Mouse (Mus musculus) megakaryocyte, embryonic 14.5 days (primary cell): ENCODE results near the gene Cad. TPM values are rescaled to one million over a fixed set of nuclear protein-coding genes. Genes with fewer than 3 reads are reported as not detected.
"Not testable (repeated sequence)": the region's sequence is repeated elsewhere in the genome, so short reads cannot be mapped to it uniquely, and the experiment has no call there.

Experiments
- H3K27me3 ChIP-seq: replicated peaks from 2 replicates; pipeline ENCODE3; 2012; ENCODE audit warnings: inconsistent platforms
- H3K36me3 ChIP-seq: replicated peaks from 2 replicates; pipeline ENCODE3; 2012; ENCODE audit warnings: low read length, inconsistent platforms, mixed read lengths
- H3K4me1 ChIP-seq: 2 replicates; pipeline ENCODE4 v1.6.1; 2012; ENCODE audit warnings: inconsistent platforms
- H3K4me3 ChIP-seq: replicated peaks from 2 replicates; pipeline ENCODE3; 2012; ENCODE audit warnings: moderate library complexity, mild to moderate bottlenecking, inconsistent platforms
- H3K9me3 ChIP-seq: 2 replicates; pipeline ENCODE4 v1.6.1; 2012; ENCODE audit warnings: inconsistent platforms
- FLI1 ChIP-seq: IDR thresholded peaks from 2 replicates; pipeline ENCODE4 v1.6.1; 2012; ENCODE audit warnings: low read length, inconsistent platforms, mixed read lengths
- GATA1 ChIP-seq: IDR thresholded peaks from 3 replicates; pipeline ENCODE4 v1.6.1; 2012; ENCODE audit warnings: mixed read lengths, low read length, inconsistent platforms, borderline replicate concordance
- polyA plus RNA-seq: library from polyadenylated mRNA; stranded (reverse); fragments of >175 nt; gene quantifications from 2 replicates; pipeline ENCODE4 v1.2.3, GENCODE M21; 2012; ENCODE audit warnings: low replicate concordance; ENCODE audit not compliant: insufficient read depth

Gene Cad
- 218 and 333 TPM in 2 replicates for polyA plus RNA-seq

GRCm38 (mm10) chr5:31054261-31055215 is at the start of gene Cad:
Cad (plus strand) TSS chr5:31054780.
- no peaks in the 10 kb centered on the region for H3K9me3 ChIP-seq
- peaks cover 46% of the 10 kb centered on the region for H3K4me1 ChIP-seq
- TF ChIP-seq GATA1 (no peak), FLI1 (no peak)

DNA sequence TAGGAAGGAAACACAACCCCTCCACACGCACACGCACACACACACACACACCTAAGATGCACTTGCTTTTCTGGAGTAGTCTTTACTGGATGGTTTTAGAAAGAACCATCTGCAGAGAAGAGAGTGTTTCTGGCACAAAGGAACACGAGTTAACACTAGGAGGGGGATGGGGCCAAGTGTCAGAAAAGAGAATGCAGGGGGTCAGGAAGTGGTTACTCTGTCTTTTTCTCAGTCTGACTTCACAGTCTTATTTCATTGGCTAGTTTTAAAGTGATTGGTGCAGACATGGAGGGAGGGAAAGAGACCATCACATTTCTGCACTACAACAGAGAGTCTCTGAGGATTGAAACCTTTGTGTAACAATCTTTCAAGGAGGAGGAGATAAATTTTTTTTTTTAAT is 41.8 kb upstream of the Cad start:
- Histone ChIP-seq H3K36me3 (no peaks in the 10 kb centered on the region), H3K4me1 (peaks cover 7% of the 10 kb centered on the region), H3K9me3 (no peaks in the 10 kb centered on the region), H3K27me3 (peaks cover 20% of the 10 kb centered on the region), H3K4me3 (no peak overlapping the region)
- TF ChIP-seq FLI1, result no peak
- no peak for TF ChIP-seq GATA1

More at GRCm38 (mm10) chr5:31054261-31055215, at the start of gene Cad:
- peak within 1 kb of the TSS; percentile 97 for H3K4me3 ChIP-seq
- peaks cover 48% of the 10 kb centered on the region for H3K36me3 ChIP-seq
- H3K27me3 ChIP-seq, result no peaks in the 10 kb centered on the region

GRCm38 (mm10) chr5:31015913-31016312 is 38.7 kb upstream of the Cad start:
- H3K36me3 ChIP-seq, result no peaks in the 10 kb centered on the region
- TF ChIP-seq GATA1 (no peak), FLI1 (no peak)
- peaks cover 7% of the 10 kb centered on the region for H3K4me1 ChIP-seq
- H3K4me3 ChIP-seq, result no peak overlapping the region
- H3K9me3 ChIP-seq, result peaks cover 12% of the 10 kb centered on the region
- H3K27me3 ChIP-seq, result peaks cover 31% of the 10 kb centered on the region

DNA sequence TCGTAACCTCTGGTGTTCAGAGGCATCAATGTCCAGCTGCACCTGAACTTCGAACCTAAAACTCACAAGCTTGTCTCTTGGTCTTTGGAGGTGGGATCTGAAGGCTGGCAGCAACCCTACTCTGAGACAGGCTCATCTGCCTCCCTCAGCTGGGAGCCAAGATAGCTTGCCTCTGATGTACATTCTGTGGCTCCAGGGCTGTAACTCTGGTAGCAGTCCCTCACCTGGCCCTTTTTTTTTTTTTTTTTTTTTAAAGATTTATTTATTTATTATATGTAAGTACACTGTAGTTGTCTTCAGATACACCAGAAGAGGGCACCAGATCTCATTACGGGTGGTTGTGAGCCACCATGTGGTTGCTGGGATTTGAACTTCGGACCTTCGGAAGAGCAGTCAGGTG is 32.8 kb upstream of the Cad start:
- H3K36me3 ChIP-seq, H3K4me3 ChIP-seq, H3K4me1 ChIP-seq: not testable (repeated sequence)
- Histone ChIP-seq H3K9me3 (peaks cover 12% of the 10 kb centered on the region), H3K27me3 (peaks cover 48% of the 10 kb centered on the region)

DNA sequence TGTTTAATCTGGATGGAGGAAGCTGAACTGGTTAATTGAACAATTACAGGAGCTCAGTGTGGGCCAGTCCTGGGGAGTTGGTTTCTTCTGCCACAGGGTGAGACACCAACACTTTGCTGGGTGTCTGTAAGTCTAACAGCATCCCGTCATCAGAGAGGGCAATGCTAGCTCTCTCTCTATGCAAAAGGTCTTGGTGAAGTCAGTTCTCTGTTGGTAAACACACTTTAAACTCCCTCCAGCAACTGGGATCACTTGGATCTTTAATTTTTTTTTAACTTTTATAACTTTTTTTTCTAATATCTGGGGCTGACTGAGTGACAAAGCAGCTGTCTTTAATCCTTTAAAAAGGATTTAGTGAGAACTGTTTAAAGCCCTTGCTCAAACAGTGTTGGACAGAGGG is 31.9 kb upstream of the Cad start:
- Histone ChIP-seq H3K9me3 (peaks cover 12% of the 10 kb centered on the region), H3K4me1 (no peaks in the 10 kb centered on the region), H3K4me3 (no peak overlapping the region), H3K36me3 (no peaks in the 10 kb centered on the region), H3K27me3 (peaks cover 53% of the 10 kb centered on the region)
- TF ChIP-seq GATA1 (no peak), FLI1 (no peak)

GRCm38 (mm10) chr5:31023254-31023653 is 31.3 kb upstream of the Cad start:
- no peak overlapping the region for H3K4me3 ChIP-seq
- H3K9me3 ChIP-seq, result peaks cover 12% of the 10 kb centered on the region
- no peak for TF ChIP-seq FLI1
- no peak for TF ChIP-seq GATA1
- no peaks in the 10 kb centered on the region for H3K36me3 ChIP-seq
- H3K4me1 ChIP-seq, result no peaks in the 10 kb centered on the region
- peaks cover 51% of the 10 kb centered on the region for H3K27me3 ChIP-seq

GRCm38 (mm10) chr5:31024641-31025040 is 29.9 kb upstream of the Cad start:
- TF ChIP-seq FLI1 (no peak), GATA1 (no peak)
- H3K9me3 ChIP-seq, result no peaks in the 10 kb centered on the region
- no peak overlapping the region for H3K4me3 ChIP-seq
- no peaks in the 10 kb centered on the region for H3K4me1 ChIP-seq
- H3K36me3 ChIP-seq, result no peaks in the 10 kb centered on the region
- peaks cover 51% of the 10 kb centered on the region for H3K27me3 ChIP-seq

GRCm38 (mm10) chr5:31030926-31031325 is 23.7 kb upstream of the Cad start:
- Histone ChIP-seq H3K27me3 (peaks cover 50% of the 10 kb centered on the region), H3K36me3 (no peaks in the 10 kb centered on the region), H3K9me3 (no peaks in the 10 kb centered on the region), H3K4me1 (peaks cover 10% of the 10 kb centered on the region), H3K4me3 (no peak overlapping the region)
- TF ChIP-seq FLI1 (no peak), GATA1 (no peak)

DNA sequence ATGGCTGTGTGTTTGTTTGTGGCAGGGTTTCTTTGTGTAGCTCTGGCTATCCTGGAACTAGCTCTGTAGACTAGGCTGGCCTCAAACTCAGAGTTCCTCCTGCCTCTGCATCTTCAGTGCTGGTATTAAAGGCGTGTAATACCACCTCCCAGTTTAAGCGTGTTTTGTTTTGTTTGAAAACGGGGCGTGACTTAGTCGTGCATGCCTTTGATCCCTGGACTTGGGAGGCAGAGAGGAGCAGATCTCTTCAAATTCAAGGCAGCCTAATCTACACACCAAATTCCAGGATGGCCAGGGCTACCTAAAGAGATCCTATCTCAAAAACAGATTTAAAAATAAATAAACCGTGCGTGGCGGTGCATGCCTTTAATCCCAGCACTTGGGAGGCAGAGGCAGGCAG is 23.1 kb upstream of the Cad start:
- Histone ChIP-seq H3K4me1 (peaks cover 10% of the 10 kb centered on the region), H3K36me3 (peaks cover 3% of the 10 kb centered on the region), H3K9me3 (no peaks in the 10 kb centered on the region), H3K4me3 (no peak overlapping the region), H3K27me3 (peaks cover 49% of the 10 kb centered on the region)
- TF ChIP-seq FLI1, result no peak
- TF ChIP-seq GATA1, result no peak

DNA sequence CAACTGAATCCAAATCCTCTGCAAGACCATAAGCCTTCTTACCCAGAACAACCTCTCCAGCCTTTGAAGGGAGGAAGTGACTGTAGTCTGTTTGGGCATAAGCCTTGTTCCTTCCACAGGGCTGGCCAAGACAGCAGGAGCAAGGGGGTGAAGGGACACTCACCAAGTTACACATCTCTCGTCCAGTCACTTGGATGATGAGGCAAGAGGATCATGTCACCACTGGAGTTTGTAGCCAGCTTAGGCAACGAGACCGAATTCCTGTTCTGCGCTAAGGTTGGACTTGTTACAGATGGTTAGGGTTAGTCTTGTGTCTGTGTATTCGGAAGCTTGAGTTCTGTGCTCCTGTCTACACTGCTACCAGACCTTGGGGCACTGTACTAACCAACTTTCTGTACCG is 19.9 kb upstream of the Cad start:
- H3K9me3 ChIP-seq, result no peaks in the 10 kb centered on the region
- H3K36me3 ChIP-seq, result peaks cover 29% of the 10 kb centered on the region
- TF ChIP-seq GATA1 (no peak), FLI1 (no peak)
- peaks cover 10% of the 10 kb centered on the region for H3K4me1 ChIP-seq
- no peak overlapping the region for H3K4me3 ChIP-seq
- peaks cover 38% of the 10 kb centered on the region for H3K27me3 ChIP-seq

DNA sequence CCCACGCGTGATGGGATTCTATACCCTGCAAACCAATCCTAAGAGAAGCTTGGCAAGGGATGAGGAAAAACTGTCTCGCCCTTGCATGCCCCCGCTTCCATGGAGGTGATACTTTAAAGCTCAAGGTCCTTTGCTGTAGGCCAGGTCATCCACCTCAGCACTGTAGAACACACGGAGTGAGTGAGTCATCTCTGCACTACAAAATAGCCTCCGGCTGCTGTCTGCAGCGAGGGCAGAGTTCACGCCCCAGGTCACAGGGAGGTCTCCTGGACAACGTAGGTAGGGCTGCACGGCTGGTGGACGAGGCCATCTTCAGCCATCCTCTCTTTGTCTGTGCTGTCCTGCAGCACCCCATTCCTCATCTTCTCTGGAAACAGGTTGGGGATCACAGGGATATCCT is 18.0 kb upstream of the Cad start:
- H3K36me3 ChIP-seq, result peaks cover 47% of the 10 kb centered on the region
- H3K9me3 ChIP-seq, H3K4me1 ChIP-seq, H3K4me3 ChIP-seq: not testable (repeated sequence)
- H3K27me3 ChIP-seq, result peaks cover 29% of the 10 kb centered on the region
